Mouse (Mus musculus): ENCODE data around the gene Zyg11b. TPM values are rescaled to one million over a fixed set of nuclear protein-coding genes. Genes with fewer than 3 reads are reported as not detected.

Zyg11b gene
- polyA plus RNA-seq (2016; fragmentation: Nextera tagmentation; extraction: Ambion mirVana) = 11.0 and 12.1 TPM in 2 replicates

GRCm38 (mm10) chr4:108300670-108301373, at the start of gene Zyg11b:
Gene Zyg11b (minus strand): TSS chr4:108301096.
- under 1% methylated on average over 43 of the region's 58 CpGs for whole genome bisulfite sequencing
- peak within 1 kb of the TSS; percentile 76 for H3K4me3 ChIP-seq
- H3K4me2 ChIP-seq = peak within 1 kb of the TSS; percentile 85
- peak within 1 kb of the TSS; percentile 81 for H3K9ac ChIP-seq
- peak within 1 kb of the TSS; percentile 90 for H3K27ac ChIP-seq (ENCODE audit: poor library complexity, severe bottlenecking)
- H3K36me3 ChIP-seq = no peaks in the 10 kb centered on the region
- peak; percentile 97 for ATAC-seq (ENCODE audit: insufficient number of reproducible peaks, low FRiP score)
- no peaks in the 10 kb centered on the region for H3K9me3 ChIP-seq (replicated peaks)
- H3K27me3 ChIP-seq (replicated peaks) = no peaks in the 10 kb centered on the region
- peaks cover 17% of the 10 kb centered on the region for H3K4me1 ChIP-seq (replicated peaks)

DNA sequence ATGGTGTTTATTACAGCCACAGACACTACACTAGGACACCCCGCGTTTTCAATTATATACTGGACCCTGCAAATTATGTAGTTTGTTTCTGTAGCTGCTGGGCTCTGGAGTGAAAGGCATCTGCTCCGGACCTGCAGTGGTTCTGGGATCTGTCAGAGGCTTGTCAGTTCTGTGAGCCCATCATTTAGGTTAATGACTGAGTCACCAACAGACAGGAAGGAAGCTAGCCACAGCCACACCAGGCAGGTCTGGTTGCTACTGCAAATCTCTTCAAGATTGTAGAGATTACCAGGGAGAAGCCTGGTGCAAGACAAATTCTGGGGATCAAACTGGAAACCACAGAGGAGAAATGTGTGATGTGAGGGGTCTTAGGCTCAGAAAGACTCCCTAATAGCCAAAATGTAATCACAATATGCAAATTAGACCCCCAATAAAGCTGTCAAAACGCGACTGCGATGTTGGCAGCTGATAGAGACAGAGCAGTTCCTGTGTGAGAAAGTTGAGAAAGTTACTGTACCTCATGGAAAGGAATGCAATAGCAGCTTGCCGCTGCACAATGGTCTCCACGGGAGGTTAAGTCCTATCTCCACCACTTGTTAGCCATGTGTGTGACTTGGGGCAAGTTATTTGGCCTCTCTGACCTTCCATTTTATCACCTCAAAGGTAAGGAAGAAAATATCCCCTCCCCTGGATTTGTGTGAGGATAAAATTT, 49.1 kb upstream of the Zyg11b start:
- no peak for ATAC-seq (ENCODE audit: insufficient number of reproducible peaks, low FRiP score)
- Histone ChIP-seq H3K4me3 (no peak overlapping the region), H3K4me2 (peak overlapping the region; percentile 25; the same call in 1 of the 2 replicates), H3K4me1 (replicated peaks) (peaks cover 51% of the 10 kb centered on the region), H3K27me3 (replicated peaks) (no peaks in the 10 kb centered on the region), H3K9ac (no peak overlapping the region), H3K27ac (ENCODE audit: poor library complexity, severe bottlenecking) (peak overlapping the region; percentile 84), H3K36me3 (no peaks in the 10 kb centered on the region), H3K9me3 (replicated peaks) (no peaks in the 10 kb centered on the region)
- 16% methylated on average over 8 of the region's 8 CpGs for WGBS

- H3K36me3 ChIP-seq = no peaks in the 10 kb centered on the region
- WGBS = 86% methylated on average over 3 of the region's 3 CpGs
- peak overlapping the region; percentile 84 for H3K27ac ChIP-seq (ENCODE audit: poor library complexity, severe bottlenecking)
- no peak overlapping the region for H3K9ac ChIP-seq
- no peak overlapping the region for H3K4me2 ChIP-seq
- H3K4me1 ChIP-seq (replicated peaks) = peaks cover 45% of the 10 kb centered on the region
- ATAC-seq (ENCODE audit: insufficient number of reproducible peaks, low FRiP score) = no peak
- H3K9me3 ChIP-seq (replicated peaks) = no peaks in the 10 kb centered on the region
- H3K27me3 ChIP-seq (replicated peaks) = no peaks in the 10 kb centered on the region
- H3K4me3 ChIP-seq = no peak overlapping the region
Measured at GRCm38 (mm10) chr4:108349064-108349463, 48.2 kb upstream of the Zyg11b start.

- Histone ChIP-seq H3K36me3 (no peaks in the 10 kb centered on the region), H3K27me3 (replicated peaks) (no peaks in the 10 kb centered on the region), H3K4me3 (no peak overlapping the region), H3K9ac (peak overlapping the region; percentile 18; the same call in 1 of the 2 replicates), H3K4me2 (no peak overlapping the region), H3K27ac (ENCODE audit: poor library complexity, severe bottlenecking) (peak overlapping the region; percentile 81), H3K4me1 (replicated peaks) (peaks cover 43% of the 10 kb centered on the region), H3K9me3 (replicated peaks) (no peaks in the 10 kb centered on the region)
- 25% methylated on average over 5 of the region's 5 CpGs for WGBS
- ATAC-seq (ENCODE audit: insufficient number of reproducible peaks, low FRiP score) = 0 out of 2 replicates have a peak, but pooled peaks have one; percentile 34
Measured at GRCm38 (mm10) chr4:108348256-108348875, 47.5 kb upstream of the Zyg11b start.

DNA sequence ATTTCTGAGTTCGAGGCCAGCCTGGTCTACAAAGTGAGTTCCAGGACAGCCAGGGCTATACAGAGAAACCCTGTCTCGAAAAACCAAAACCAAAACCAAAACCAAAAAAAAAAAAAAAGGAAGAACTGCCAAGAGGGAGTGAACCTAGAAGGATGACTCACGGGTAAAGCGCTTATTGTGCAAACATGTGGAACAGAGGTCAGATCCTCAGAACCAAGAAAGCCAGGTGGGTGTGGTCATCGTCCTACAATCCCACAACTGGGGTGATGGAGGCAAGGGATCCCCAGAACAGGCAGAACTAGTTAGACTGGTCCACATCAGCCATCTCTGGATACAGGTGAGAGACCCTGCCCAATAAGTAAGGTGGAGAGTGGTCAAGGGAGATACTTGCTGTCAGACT, 46.2 kb upstream of the Zyg11b start:
- H3K9ac ChIP-seq = no peak overlapping the region
- no peak overlapping the region for H3K4me2 ChIP-seq
- no peaks in the 10 kb centered on the region for H3K36me3 ChIP-seq
- H3K9me3 ChIP-seq (replicated peaks) = no peaks in the 10 kb centered on the region
- no peaks in the 10 kb centered on the region for H3K27me3 ChIP-seq (replicated peaks)
- 90% methylated on average over 5 of the region's 5 CpGs for WGBS
- no peak for ATAC-seq (ENCODE audit: insufficient number of reproducible peaks, low FRiP score)
- H3K27ac ChIP-seq (ENCODE audit: poor library complexity, severe bottlenecking) = no peak overlapping the region
- H3K4me1 ChIP-seq (replicated peaks) = peaks cover 43% of the 10 kb centered on the region
- no peak overlapping the region for H3K4me3 ChIP-seq

GRCm38 (mm10) chr4:108345826-108346225, 44.9 kb upstream of the Zyg11b start:
- Histone ChIP-seq H3K4me3 (no peak overlapping the region), H3K9ac (0 out of 2 replicates have a peak overlapping the region, but pooled peaks have one; percentile 0), H3K9me3 (replicated peaks) (no peaks in the 10 kb centered on the region), H3K27me3 (replicated peaks) (no peaks in the 10 kb centered on the region), H3K27ac (ENCODE audit: poor library complexity, severe bottlenecking) (no peak overlapping the region), H3K36me3 (no peaks in the 10 kb centered on the region), H3K4me1 (replicated peaks) (peaks cover 33% of the 10 kb centered on the region), H3K4me2 (no peak overlapping the region)
- 50% methylated on average over 5 of the region's 5 CpGs for WGBS
- ATAC-seq (ENCODE audit: insufficient number of reproducible peaks, low FRiP score) = no peak

DNA sequence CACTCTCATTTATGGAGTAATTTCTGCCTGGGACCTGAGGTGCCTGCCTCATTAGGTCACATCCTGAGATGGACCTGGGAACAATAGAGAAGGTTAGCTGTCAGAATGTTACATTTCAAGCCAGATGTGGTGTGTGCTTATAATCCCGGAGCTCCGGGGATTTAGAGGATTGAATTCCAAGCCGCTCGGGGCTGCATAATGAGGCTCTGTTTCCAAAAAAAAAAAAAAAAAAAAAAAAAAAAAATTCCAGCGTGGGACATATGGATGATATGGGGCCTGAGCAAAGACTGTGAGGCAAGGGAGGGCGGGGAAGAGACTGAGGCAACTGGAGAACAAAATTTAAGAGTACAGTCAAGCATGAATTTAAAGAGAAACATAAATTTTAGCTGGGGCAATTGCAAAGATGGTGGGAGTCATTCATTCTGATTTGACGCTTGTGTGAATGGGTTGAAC, 43.8 kb upstream of the Zyg11b start:
- WGBS = 39% methylated on average over 7 of the region's 7 CpGs
- Histone ChIP-seq H3K27ac (ENCODE audit: poor library complexity, severe bottlenecking) (no peak overlapping the region; the same call in 1 of the 2 replicates), H3K36me3 (peaks cover 7% of the 10 kb centered on the region; the same call in 1 of the 2 replicates), H3K4me2 (no peak overlapping the region; the same call in 1 of the 2 replicates), H3K9ac (no peak overlapping the region), H3K4me3 (no peak overlapping the region), H3K27me3 (replicated peaks) (no peaks in the 10 kb centered on the region), H3K4me1 (replicated peaks) (peaks cover 22% of the 10 kb centered on the region), H3K9me3 (replicated peaks) (no peaks in the 10 kb centered on the region)
- ATAC-seq (ENCODE audit: insufficient number of reproducible peaks, low FRiP score) = no peak

GRCm38 (mm10) chr4:108339277-108339690, 38.4 kb upstream of the Zyg11b start:
- no peaks in the 10 kb centered on the region; the same call in 1 of the 2 replicates for H3K4me1 ChIP-seq (replicated peaks)
- peak overlapping the region; percentile 1; the same call in 1 of the 2 replicates for H3K27ac ChIP-seq (ENCODE audit: poor library complexity, severe bottlenecking)
- no peaks in the 10 kb centered on the region for H3K27me3 ChIP-seq (replicated peaks)
- WGBS = 20% methylated on average over 4 of the region's 4 CpGs
- H3K4me2 ChIP-seq = no peak overlapping the region
- H3K36me3 ChIP-seq = peaks cover 47% of the 10 kb centered on the region
- no peak overlapping the region for H3K4me3 ChIP-seq
- H3K9ac ChIP-seq = no peak overlapping the region
- ATAC-seq (ENCODE audit: insufficient number of reproducible peaks, low FRiP score) = no peak; the same call in 1 of the 2 replicates
- no peaks in the 10 kb centered on the region for H3K9me3 ChIP-seq (replicated peaks)

DNA sequence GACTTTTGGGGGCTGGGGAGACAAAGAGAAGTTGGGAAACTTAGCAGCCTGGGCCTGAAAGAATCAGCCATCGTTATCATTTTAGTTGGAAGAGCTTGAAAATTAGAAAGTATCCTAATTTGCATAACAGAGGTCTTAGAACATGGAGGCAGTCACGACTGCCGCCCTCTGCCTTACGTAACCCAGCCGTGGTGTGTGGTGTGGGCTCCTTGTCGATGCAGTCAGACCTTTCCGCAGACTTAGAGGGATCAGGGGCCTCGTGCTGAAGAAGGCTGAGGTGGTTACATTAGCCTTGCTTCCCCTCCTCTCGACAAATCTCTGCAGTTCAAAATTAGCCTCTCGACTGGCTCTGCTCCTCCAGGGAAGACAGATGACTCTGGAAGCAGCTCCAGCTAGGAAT, 37.9 kb upstream of the Zyg11b start:
- ATAC-seq (ENCODE audit: insufficient number of reproducible peaks, low FRiP score) = no peak
- WGBS = 65% methylated on average over 10 of the region's 10 CpGs
- Histone ChIP-seq H3K36me3 (peaks cover 52% of the 10 kb centered on the region), H3K9me3 (replicated peaks) (no peaks in the 10 kb centered on the region), H3K4me2 (no peak overlapping the region), H3K4me1 (replicated peaks) (no peaks in the 10 kb centered on the region; the same call in 1 of the 2 replicates), H3K4me3 (no peak overlapping the region), H3K9ac (no peak overlapping the region), H3K27me3 (replicated peaks) (no peaks in the 10 kb centered on the region), H3K27ac (ENCODE audit: poor library complexity, severe bottlenecking) (peak overlapping the region; percentile 1; the same call in 1 of the 2 replicates)

DNA sequence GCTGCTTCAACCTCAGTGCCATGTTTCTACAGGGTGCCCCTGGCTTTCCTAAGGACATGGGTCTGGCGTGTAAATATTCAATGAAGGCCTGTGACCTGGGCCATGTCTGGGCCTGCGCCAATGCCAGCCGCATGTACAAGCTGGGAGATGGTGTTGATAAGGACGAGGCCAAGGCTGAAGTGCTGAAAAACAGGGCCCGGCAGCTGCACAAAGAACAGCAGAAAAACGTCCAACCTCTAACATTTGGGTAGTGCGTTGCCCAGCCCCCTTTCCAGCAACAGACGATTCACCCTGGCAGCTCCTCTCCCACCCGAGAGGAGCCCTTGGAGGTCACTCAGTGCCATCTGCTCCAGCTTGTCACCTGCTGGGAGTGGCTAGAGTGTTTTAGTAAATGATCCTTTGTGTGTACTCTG, 37.4 kb upstream of the Zyg11b start:
- H3K27ac ChIP-seq (ENCODE audit: poor library complexity, severe bottlenecking) = no peak overlapping the region
- peaks cover 56% of the 10 kb centered on the region for H3K36me3 ChIP-seq
- H3K4me1 ChIP-seq (replicated peaks) = no peaks in the 10 kb centered on the region; the same call in 1 of the 2 replicates
- no peak overlapping the region for H3K4me2 ChIP-seq
- ATAC-seq (ENCODE audit: insufficient number of reproducible peaks, low FRiP score) = no peak
- no peaks in the 10 kb centered on the region for H3K9me3 ChIP-seq (replicated peaks)
- 60% methylated on average over 9 of the region's 9 CpGs for WGBS
- no peak overlapping the region for H3K4me3 ChIP-seq
- H3K27me3 ChIP-seq (replicated peaks) = no peaks in the 10 kb centered on the region
- H3K9ac ChIP-seq = no peak overlapping the region

- WGBS = 56% methylated on average over 3 of the region's 3 CpGs
Measured at GRCm38 (mm10) chr4:108337817-108338216, 36.9 kb upstream of the Zyg11b start.

More at GRCm38 (mm10) chr4:108337817-108338216, 36.9 kb upstream of the Zyg11b start:
- no peak for ATAC-seq (ENCODE audit: insufficient number of reproducible peaks, low FRiP score)
- no peaks in the 10 kb centered on the region; the same call in 1 of the 2 replicates for H3K4me1 ChIP-seq (replicated peaks)
- H3K9ac ChIP-seq = no peak overlapping the region
- H3K4me2 ChIP-seq = no peak overlapping the region
- peaks cover 61% of the 10 kb centered on the region for H3K36me3 ChIP-seq
- H3K9me3 ChIP-seq (replicated peaks) = no peaks in the 10 kb centered on the region
- H3K27me3 ChIP-seq (replicated peaks) = no peaks in the 10 kb centered on the region
- no peak overlapping the region for H3K27ac ChIP-seq (ENCODE audit: poor library complexity, severe bottlenecking)
- H3K4me3 ChIP-seq = no peak overlapping the region
